Mouse (Mus musculus): ENCODE results near the gene Tmem30b.
"Not testable (repeated sequence)": the region's sequence is repeated elsewhere in the genome, so short reads cannot be mapped to it uniquely, and the experiment has no call there.

Tmem30b gene

GRCm38 (mm10) chr12:73546086-73546711, at the start of gene Tmem30b:
TSS of gene Tmem30b (minus strand) at chr12:73546392.
- peak; percentile 75 for DNase-seq

GRCm38 (mm10) chr12:73595226-73595625, 49.0 kb upstream of the Tmem30b start:
- no peak for DNase-seq

GRCm38 (mm10) chr12:73594177-73594745, 48.1 kb upstream of the Tmem30b start:
- no peak for DNase-seq

GRCm38 (mm10) chr12:73593021-73593798, 47.0 kb upstream of the Tmem30b start:
- no peak for DNase-seq

GRCm38 (mm10) chr12:73591625-73592024, 45.4 kb upstream of the Tmem30b start:
- DNase-seq: peak; percentile 83

GRCm38 (mm10) chr12:73590627-73591276, 44.6 kb upstream of the Tmem30b start:
- DNase-seq: no peak

GRCm38 (mm10) chr12:73587262-73587661, 41.1 kb upstream of the Tmem30b start:
- no peak for DNase-seq

GRCm38 (mm10) chr12:73585850-73586249, 39.7 kb upstream of the Tmem30b start:
- no peak for DNase-seq

GRCm38 (mm10) chr12:73585241-73585801, 39.1 kb upstream of the Tmem30b start:
- DNase-seq: peak; percentile 46

- peak; percentile 92 for DNase-seq
Measured at GRCm38 (mm10) chr12:73584610-73585240, 38.5 kb upstream of the Tmem30b start, which contains the start of gene Prkch. TSS of gene Prkch (plus strand) at chr12:73584796.

GRCm38 (mm10) chr12:73583813-73584609, 37.8 kb upstream of the Tmem30b start:
- DNase-seq: peak; percentile 52

GRCm38 (mm10) chr12:73583318-73583717, 37.1 kb upstream of the Tmem30b start:
- peak; percentile 51 for DNase-seq

- DNase-seq: no peak
Measured at GRCm38 (mm10) chr12:73580811-73581210, 34.6 kb upstream of the Tmem30b start.

GRCm38 (mm10) chr12:73578141-73578540, 31.9 kb upstream of the Tmem30b start:
- DNase-seq: no peak

- DNase-seq: peak; percentile 41
Measured at GRCm38 (mm10) chr12:73574632-73575031, 28.4 kb upstream of the Tmem30b start.

- DNase-seq: no peak
Measured at GRCm38 (mm10) chr12:73565620-73565969, 19.4 kb upstream of the Tmem30b start.

- peak; percentile 18 for DNase-seq
Measured at GRCm38 (mm10) chr12:73564795-73565619, 18.8 kb upstream of the Tmem30b start.

GRCm38 (mm10) chr12:73564176-73564575, 18.0 kb upstream of the Tmem30b start:
- DNase-seq: no peak

GRCm38 (mm10) chr12:73563122-73563521, 16.9 kb upstream of the Tmem30b start:
- DNase-seq: not testable (repeated sequence)

GRCm38 (mm10) chr12:73560091-73560490, 13.9 kb upstream of the Tmem30b start:
- peak; percentile 30 for DNase-seq

Data from kidney, postnatal 10 days (tissue).